Mouse (Mus musculus): Measurements from ENCODE around the gene Trf.

Gene Trf

DNA sequence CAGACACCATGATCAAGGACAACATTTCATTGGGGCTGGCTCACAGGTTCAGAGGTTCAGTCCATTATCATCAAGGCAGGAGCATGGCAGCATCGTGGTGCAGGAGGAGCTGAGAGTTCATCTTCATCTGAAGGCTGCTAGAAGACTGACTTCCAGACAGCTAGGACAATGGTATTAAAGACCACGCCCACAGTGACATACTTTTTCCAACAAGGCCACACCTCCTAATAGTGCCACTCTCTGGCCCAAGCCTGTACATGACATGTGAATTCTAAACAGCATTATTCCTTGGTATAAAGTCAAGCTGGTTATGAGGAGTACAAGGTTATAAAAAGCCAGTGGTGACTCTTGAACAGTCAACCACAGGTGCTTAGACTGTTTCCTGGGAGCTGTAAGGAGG, 75.7 kb downstream of the Trf start:
- DNase-seq (ENCODE audit: low read depth, low spot score), result no peak
